Mouse (Mus musculus) forebrain, embryonic 13.5 days (tissue): ENCODE measurements at regions not wholly inside any gene's neighbourhood (a gene's known extent, or its start where the extent isn't known, plus 50 kb on each side); places are given as distances from the start of the nearest gene placed in this dataset.
"Not testable (repeated sequence)": the region's sequence is repeated elsewhere in the genome, so short reads cannot be mapped to it uniquely, and the experiment has no call there.

Experiments used
- ATAC-seq: fragments of 200-750 bp; cut with Nextera tagmentation; 2 replicates; pipeline ENCODE4 v1.8.0; 2017
- H3K27ac ChIP-seq: fragments of 300-500 bp; sonication (generic); 2 replicates; pipeline ENCODE4 v1.5.1; 2015; ENCODE audit warnings: inconsistent platforms, mild to moderate bottlenecking, moderate library complexity
- H3K27me3 ChIP-seq: fragments of 300-500 bp; sonication (generic); 2 replicates; pipeline ENCODE4 v1.6.1; 2015; ENCODE audit warnings: mild to moderate bottlenecking, inconsistent platforms
- H3K36me3 ChIP-seq: fragments of 300-500 bp; sonication (generic); 2 replicates; pipeline ENCODE4 v1.6.1; 2015; ENCODE audit warnings: mild to moderate bottlenecking, inconsistent platforms; ENCODE audit not compliant: poor library complexity, severe bottlenecking
- H3K4me1 ChIP-seq: fragments of 300-500 bp; sonication (generic); 2 replicates; pipeline ENCODE4 v1.6.1; 2015; ENCODE audit warnings: inconsistent platforms
- H3K4me2 ChIP-seq: fragments of 300-500 bp; sonication (generic); 2 replicates; pipeline ENCODE4 v1.6.1; 2015; ENCODE audit warnings: inconsistent platforms, mild to moderate bottlenecking, moderate library complexity
- H3K4me3 ChIP-seq: fragments of 300-500 bp; sonication (generic); 2 replicates; pipeline ENCODE4 v1.5.1; 2015; ENCODE audit warnings: mild to moderate bottlenecking, inconsistent platforms
- H3K9ac ChIP-seq: fragments of 300-500 bp; sonication (generic); 2 replicates; pipeline ENCODE4 v1.6.1; 2015; ENCODE audit warnings: mild to moderate bottlenecking, inconsistent platforms
- H3K9me3 ChIP-seq: fragments of 300-500 bp; sonication (generic); replicated peaks from 2 replicates; pipeline ENCODE4 v1.6.1; 2016; ENCODE audit warnings: inconsistent platforms
- WGBS: fragments of 180-500 bp; shearing (Covaris S2); methylation state at CpG from one replicate; pipeline ENCODE4 v1.1.7; 2015; 5-methylcytosine and 5-hydroxymethylcytosine counted together

DNA sequence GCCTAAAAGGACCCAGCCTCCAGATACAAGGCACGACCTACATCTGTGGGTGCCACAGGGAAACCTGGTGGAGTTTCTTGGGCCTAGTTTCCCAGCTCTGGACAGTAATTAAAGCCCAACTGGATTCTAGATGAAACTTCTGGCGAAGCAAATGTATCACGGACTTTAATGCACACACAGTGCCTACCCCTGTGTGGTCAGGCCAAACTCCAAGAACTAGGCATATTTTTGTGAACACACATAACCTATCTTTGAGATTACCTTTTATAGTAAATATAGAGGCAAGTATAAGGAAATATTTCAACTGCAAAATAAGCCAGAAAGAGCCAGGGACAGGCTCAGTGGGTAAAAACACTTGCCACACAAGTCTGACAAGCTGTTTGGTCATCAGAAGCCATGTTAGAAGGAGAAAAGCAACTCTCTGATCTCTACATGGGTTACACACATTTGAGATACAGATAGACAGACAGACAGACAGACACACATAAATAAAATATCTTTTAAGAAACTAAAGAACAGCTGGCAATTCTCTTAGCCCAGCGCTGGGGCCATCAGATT lies 63.7 kb upstream of the Cpm start:
- ATAC-seq, result no peak
- no peak overlapping the region for H3K4me2 ChIP-seq

DNA sequence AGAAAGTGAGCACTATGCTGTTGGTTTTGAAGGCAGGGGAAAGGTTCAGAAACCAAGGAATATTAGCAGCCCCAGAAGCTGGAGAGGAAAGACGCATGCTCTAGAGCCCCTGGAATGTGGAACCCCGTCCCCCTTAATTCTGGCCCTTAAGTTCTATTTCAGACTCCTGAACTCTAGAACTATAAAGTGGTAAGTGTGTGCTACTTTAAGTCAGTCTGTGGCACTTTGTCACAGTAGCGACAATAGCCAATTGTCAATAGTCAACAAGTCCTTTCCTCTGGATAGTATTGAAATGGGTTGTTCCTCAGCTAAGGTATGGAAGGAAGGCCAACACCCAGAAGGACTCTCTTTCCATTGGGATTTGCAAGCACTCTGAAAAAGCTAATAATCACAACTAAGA lies 64.2 kb upstream of the Cpm start:
- no peak for ATAC-seq
- WGBS, result 93% methylated on average over 3 of the region's 3 CpGs
- H3K9me3 ChIP-seq, result 0 out of 2 replicates have a peak, but pooled peaks cover 4% of the 10 kb centered on the region

More for the DNA sequence above, 63.7 kb upstream of the Cpm start:
- no peak overlapping the region for H3K27ac ChIP-seq
- WGBS, result 97% methylated on average over 4 of the region's 4 CpGs
- H3K36me3 ChIP-seq, result no peaks in the 10 kb centered on the region
- H3K4me1 ChIP-seq, result 0 out of 2 replicates have a peak, but pooled peaks cover under 1% of the 10 kb centered on the region
- 0 out of 2 replicates have a peak, but pooled peaks cover 4% of the 10 kb centered on the region for H3K9me3 ChIP-seq
- H3K27me3 ChIP-seq, result peaks cover 4% of the 10 kb centered on the region; the same call in 1 of the 2 replicates
- no peak overlapping the region for H3K4me3 ChIP-seq
- H3K9ac ChIP-seq, result no peak overlapping the region

DNA sequence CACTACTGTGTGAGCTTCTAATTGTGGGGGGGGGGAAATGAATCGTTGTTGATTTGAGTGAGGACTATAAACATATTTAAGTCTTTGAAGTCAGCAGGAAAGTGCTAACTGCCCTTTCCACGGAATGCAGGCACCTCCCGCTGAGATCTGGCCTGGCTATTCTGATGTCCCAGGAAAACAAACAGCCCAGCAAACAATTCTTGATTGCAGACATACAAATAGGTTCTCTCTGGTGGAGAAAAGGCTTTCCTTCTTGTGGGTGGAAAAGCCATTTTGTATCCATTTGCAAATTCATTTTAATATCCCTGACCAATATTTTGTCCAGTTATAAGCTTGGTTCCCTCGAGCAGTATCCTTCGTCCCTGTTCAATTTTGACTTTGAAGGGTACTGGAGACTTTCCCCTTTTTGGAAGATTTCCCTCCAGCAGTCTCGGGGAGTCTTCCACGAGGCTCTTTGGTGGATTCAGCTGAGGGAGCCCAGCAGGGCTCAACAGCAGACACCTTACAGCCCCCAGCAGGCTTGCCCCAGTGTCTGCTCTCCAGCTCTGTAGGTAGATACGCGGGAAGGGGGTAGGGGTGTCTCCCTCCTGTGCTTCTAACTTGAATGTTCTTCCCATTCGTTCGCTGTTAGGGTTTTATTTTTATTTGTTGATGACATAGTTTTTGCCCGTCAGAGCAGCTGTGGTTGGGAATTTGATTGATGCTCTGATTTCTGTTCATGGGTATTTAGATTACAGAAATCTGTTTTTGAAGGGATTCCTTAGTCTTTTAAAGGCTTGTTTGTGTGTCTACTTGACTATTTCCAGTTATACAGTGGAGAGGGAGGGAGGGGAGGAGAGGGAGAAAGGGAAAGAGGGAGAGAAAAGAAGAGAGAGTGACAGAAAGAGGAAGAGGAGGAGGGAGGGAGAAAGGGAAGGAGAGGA lies 64.9 kb upstream of the Cpm start:
- Histone ChIP-seq H3K4me3 (no peak overlapping the region), H3K27ac (no peak overlapping the region), H3K4me1 (0 out of 2 replicates have a peak, but pooled peaks cover 5% of the 10 kb centered on the region), H3K36me3 (no peaks in the 10 kb centered on the region), H3K4me2 (no peak overlapping the region), H3K9me3 (0 out of 2 replicates have a peak, but pooled peaks cover 4% of the 10 kb centered on the region), H3K27me3 (peaks cover 2% of the 10 kb centered on the region; the same call in 1 of the 2 replicates), H3K9ac (no peak overlapping the region)
- 47% methylated on average over 12 of the region's 12 CpGs for WGBS
- no peak for ATAC-seq

More for the DNA sequence above, 64.2 kb upstream of the Cpm start:
- H3K4me2 ChIP-seq, result no peak overlapping the region
- H3K36me3 ChIP-seq, result no peaks in the 10 kb centered on the region
- H3K27me3 ChIP-seq, result peaks cover 4% of the 10 kb centered on the region; the same call in 1 of the 2 replicates
- H3K4me3 ChIP-seq, result no peak overlapping the region
- H3K9ac ChIP-seq, result no peak overlapping the region
- no peak overlapping the region for H3K27ac ChIP-seq
- no peaks in the 10 kb centered on the region for H3K4me1 ChIP-seq

DNA sequence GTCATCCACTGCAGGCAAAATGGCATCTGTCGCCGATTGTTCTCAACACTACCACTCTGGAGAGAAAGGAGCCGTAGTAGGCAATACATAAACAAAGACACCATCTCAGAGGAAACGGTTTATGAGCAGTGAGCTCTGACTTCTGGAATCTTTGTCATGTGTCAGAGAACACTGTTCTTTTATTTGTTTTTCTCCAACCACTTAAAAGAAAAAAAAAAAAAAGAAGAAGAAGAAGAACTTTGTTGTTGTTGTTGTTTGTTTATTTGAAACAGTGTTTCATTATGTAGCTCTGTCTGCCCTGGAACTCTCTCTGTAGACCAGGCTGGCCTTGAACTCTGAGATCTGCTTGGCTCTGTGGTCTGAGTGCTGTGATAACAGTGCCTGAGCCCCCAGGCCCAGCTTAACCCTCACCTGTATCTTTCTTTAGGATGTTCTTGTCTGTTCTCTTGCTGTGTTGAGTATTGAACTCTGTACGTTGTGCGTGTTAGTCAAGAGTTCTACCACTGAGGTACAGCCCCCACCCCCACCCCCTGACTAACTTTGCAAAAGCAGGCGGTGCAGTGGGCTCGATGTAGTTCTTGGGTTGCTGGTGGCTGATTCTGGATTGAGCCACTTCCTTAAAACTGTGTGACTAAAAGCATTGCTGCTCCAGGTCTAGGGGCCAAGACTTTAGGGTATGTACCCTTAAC lies 65.7 kb upstream of the Cpm start:
- no peaks in the 10 kb centered on the region for H3K36me3 ChIP-seq
- H3K9ac ChIP-seq, result no peak overlapping the region
- 0 out of 2 replicates have a peak, but pooled peaks cover 5% of the 10 kb centered on the region for H3K4me1 ChIP-seq
- no peak overlapping the region for H3K27ac ChIP-seq
- H3K27me3 ChIP-seq, result no peaks in the 10 kb centered on the region
- H3K4me2 ChIP-seq, result no peak overlapping the region
- ATAC-seq, result no peak
- 81% methylated on average over 8 of the region's 8 CpGs for WGBS
- no peak overlapping the region for H3K4me3 ChIP-seq
- 0 out of 2 replicates have a peak, but pooled peaks cover 4% of the 10 kb centered on the region for H3K9me3 ChIP-seq

DNA sequence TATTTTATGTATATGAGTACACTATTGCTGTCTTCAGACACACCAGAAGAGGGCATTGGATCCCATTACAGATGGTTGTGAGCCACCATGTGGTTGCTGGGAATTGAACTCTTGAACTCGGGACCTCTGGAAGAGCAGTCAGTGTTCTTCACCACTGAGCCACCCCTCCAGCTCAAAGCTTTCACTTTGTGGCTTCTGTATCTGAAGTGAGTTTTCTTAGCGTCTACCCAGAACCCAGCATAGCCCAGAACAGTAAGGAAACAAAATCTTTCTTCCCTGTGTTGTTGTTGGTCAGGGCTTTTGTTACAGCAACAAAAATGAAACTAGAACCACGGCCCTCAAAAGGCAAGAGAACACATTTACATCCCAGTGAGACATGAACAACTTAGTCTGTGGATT lies 66.5 kb upstream of the Cpm start:
- 79% methylated on average over 3 of the region's 3 CpGs for WGBS
- ATAC-seq, result not testable (repeated sequence)

DNA sequence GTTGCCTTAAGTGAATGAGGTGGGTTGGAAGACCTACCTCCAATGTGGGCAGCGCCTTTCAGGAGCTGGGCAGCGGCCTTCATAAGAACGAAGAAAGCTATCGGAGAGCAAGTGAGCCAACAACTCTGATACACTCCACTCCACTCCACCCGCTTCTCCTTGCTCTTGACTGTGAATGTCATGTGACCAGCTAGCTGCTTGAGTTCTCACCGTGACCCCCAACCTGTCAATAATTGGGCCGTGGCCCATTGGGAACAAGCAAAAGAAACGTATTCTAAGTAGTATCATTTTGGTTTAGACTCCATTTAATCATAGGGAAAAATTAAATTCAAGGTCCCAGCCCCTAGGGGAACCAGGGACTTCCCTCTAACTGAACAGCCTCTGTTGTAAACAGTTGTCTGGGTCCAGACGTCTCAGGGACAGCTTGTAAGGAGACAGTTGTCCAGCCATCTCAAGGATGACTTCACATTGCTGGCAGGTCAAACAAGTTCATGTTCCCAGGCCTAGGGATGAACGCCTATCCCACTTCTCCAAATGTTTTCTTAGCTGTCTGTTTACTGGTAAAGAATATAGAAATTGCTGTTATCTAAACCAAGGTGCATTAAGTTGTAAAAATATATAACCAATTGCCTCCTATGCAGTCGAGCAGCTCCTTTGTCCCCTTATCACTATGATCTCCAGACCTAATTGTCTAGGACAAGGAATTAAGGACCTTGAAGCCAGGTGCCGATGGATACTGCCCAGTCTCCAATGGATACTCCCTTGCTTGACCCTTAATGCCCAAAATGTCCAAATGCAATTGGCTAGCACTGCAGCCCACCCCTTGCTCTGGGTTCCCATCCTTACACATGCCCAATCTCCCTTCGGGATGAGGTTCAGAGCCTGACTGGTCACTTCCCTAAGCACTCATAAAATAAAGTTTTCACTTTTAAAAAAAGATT lies 67.1 kb upstream of the Cpm start:
- Histone ChIP-seq H3K27ac (no peak overlapping the region), H3K4me1 (0 out of 2 replicates have a peak, but pooled peaks cover 5% of the 10 kb centered on the region), H3K27me3 (no peaks in the 10 kb centered on the region), H3K9me3 (0 out of 2 replicates have a peak, but pooled peaks cover 4% of the 10 kb centered on the region), H3K4me2 (no peak overlapping the region), H3K36me3 (no peaks in the 10 kb centered on the region), H3K9ac (no peak overlapping the region), H3K4me3 (no peak overlapping the region)
- 93% methylated on average over 13 of the region's 13 CpGs for WGBS
- ATAC-seq, result no peak

More for the DNA sequence above, 66.5 kb upstream of the Cpm start:
- H3K9me3 ChIP-seq, H3K4me3 ChIP-seq, H3K36me3 ChIP-seq, H3K27ac ChIP-seq, H3K9ac ChIP-seq, H3K4me2 ChIP-seq, H3K27me3 ChIP-seq, H3K4me1 ChIP-seq: not testable (repeated sequence)

DNA sequence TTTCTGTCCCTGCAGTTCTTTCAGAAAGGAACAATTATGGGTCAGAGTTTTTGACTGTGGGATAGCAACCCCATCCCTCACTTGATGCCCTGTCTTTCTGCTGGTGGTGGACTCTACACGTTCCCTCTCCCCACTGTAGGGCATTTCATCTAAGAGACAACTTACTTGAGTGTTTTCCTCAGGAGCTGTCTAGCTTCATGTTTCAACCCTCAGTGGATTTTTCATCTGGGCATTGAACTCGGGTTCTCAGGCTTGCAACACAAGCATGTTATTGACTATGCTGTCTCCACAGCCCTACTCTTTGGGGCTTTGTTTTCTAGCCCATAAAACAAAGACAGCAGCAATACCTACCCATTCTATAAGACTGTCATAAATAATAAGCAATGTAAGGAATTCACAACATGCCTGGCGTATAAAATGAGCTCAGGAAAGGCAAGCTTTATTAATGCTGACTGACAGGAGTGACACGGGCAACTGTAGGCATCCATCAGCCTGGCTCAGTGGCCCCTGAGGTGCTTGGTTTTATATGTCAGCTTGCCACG lies 68.0 kb upstream of the Cpm start:
- Histone ChIP-seq H3K4me2 (no peak overlapping the region), H3K27ac (no peak overlapping the region), H3K36me3 (no peaks in the 10 kb centered on the region), H3K27me3 (no peaks in the 10 kb centered on the region), H3K4me1 (0 out of 2 replicates have a peak, but pooled peaks cover 5% of the 10 kb centered on the region), H3K9me3 (no peaks in the 10 kb centered on the region), H3K4me3 (no peak overlapping the region), H3K9ac (no peak overlapping the region)
- WGBS, result 83% methylated on average over 5 of the region's 5 CpGs
- no peak for ATAC-seq

DNA sequence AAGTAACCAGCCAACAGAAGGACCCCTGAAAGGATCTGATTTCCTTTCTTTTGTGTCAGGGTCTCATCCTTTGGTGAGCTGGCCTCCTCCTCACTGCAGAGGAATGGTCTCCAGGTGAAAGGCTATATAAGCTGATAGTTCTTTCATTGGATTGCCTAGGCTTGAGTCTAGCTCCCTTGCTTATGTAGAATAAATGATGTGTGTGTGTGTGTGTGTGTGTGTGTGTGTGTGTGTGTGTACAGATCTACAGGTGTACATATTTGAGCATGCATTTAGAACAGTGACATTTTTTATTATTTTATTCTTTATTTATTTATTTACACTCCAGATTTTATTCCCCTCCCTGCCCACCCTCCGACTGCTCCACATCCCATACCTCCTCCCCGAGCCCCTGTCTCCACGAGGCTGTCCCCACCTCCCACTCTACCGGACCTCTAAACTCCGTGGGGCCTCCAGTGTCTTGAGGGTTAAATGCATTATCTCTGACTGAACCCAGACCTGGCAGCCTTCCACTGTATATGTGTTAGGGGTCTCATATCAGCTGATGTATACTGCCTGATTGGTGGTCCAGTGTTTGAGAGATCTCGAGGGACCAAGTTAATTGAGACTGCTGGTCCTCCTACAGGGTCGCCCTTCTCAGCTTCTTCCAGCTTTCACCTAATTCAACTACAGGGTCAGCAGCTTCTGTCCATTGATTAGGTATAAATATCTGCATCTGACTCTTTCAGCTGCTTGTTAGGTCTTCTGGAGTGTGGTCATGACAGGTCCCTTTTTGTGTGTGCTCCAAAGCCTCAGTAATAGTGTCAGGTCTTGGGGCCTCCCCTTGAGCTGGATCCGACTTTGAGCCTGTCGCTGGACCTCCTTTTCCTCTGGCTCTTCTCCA lies 68.7 kb upstream of the Cpm start:
- H3K4me3 ChIP-seq, result no peak overlapping the region
- H3K4me1 ChIP-seq, result 0 out of 2 replicates have a peak, but pooled peaks cover 5% of the 10 kb centered on the region
- no peaks in the 10 kb centered on the region for H3K27me3 ChIP-seq
- no peaks in the 10 kb centered on the region for H3K9me3 ChIP-seq
- WGBS, result 85% methylated on average over 9 of the region's 9 CpGs
- no peak overlapping the region for H3K9ac ChIP-seq
- H3K4me2 ChIP-seq, result no peak overlapping the region
- ATAC-seq, result no peak
- no peak overlapping the region for H3K27ac ChIP-seq
- no peaks in the 10 kb centered on the region for H3K36me3 ChIP-seq

DNA sequence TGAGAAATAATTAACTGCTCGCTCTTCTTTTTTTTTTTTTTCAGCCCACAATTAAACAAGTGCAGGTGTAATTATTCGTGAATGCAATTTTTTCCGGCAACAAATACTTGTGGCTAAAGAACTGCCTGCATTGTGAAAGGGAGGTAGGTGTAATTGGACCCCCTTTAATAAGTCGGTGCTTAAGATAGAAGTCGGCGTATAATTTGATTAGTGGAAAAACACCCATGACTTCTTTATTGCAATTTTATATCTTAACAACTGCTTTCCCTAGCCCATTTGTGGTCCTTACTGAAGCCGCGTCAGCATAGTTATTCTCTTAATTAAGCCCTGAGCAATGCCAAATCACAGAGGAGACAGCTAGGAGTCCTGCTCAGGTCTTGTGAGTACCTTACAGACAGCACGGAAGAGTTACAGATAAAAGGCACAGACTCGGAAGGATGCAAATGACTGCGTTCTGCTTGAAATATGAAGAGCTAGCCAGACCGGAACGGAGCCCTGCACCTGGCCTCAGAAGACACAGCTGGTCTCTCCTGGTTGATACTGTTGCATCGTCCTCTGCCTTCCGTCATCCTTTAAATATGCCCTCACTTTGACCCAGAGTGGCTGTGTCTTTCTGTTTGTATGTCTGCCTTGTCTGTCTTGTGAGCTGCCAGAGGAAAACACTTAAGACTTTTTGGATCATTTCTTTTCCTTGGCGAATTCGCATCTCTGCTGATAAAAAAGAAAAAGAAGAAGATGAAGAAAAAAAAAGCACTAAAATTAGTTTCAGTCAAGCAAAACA lies 69.5 kb upstream of the Cpm start:
- ATAC-seq, result no peak
- H3K4me2 ChIP-seq, result no peak overlapping the region

More for the DNA sequence above, 69.5 kb upstream of the Cpm start:
- Histone ChIP-seq H3K36me3 (no peaks in the 10 kb centered on the region), H3K4me1 (0 out of 2 replicates have a peak, but pooled peaks cover 5% of the 10 kb centered on the region), H3K4me3 (no peak overlapping the region), H3K27me3 (no peaks in the 10 kb centered on the region), H3K27ac (no peak overlapping the region), H3K9ac (no peak overlapping the region), H3K9me3 (no peaks in the 10 kb centered on the region)
- 57% methylated on average over 17 of the region's 17 CpGs for WGBS
